Mouse (Mus musculus) activated CD4-positive, CD25-positive, alpha-beta regulatory T cell, adult 9 weeks (primary cell): Measurements from ENCODE around the gene Gm20795. TPM values are rescaled to one million over a fixed set of nuclear protein-coding genes. Genes with fewer than 3 reads are reported as not detected.

Experiments used
- polyA plus RNA-seq: library from polyadenylated mRNA; unstranded; fragments of 100-300 nt; shearing (Covaris generic); gene quantifications from one replicate; pipeline ENCODE4 v1.2.1, GENCODE M21; 2017

Gene Gm20795
- not detected for polyA plus RNA-seq

DNA sequence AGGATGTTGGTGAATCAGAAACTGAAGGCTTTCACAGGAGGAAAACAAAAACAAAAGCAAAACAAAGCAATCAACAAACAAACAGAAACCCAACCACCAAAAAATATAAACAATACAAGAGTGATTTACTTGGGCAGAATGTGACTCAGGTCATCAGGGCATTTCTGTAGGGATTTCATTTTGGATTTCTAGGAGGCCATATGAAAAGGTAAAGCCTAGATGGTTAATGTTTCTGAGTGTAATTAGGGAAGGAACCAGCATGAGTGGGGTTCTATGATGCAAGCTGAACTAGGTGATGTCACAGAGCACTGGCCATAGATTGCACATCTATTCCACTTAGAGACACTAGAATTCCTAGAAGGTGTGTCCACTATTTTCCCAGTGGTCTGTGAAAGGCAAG, at the start of gene Gm20795:
TSS of gene Gm20795 (plus strand) at position 301 of the 400 bp plus-strand sequence.

DNA sequence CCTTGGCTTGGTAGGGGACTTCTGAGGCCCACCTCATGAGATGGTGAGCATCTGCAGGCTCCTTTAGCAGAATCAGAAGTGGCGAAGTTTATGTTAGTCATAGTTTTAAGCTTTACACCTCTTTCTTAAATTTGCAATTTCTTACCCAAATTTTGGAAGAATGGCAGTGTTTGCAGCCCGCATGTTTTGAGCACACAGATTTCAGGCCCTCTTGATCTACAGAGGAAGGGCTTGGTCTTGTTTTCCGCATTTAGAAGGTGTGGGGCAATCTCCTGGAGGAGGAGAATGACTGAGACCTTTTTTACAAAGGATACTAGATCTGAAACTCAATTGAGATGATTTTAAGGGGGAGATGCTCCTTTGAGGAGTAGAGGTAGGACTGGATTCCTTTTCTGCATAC, 29.0 kb upstream of the Gm20795 start, which contains the start of gene Gm21797:
TSS of gene Gm21797 (minus strand) at position 101 of the 400 bp plus-strand sequence.

Other genes with a start within 250 kb of the Gm20795 start
- not detected for gene Gm21852, start 152.9 kb upstream of the Gm20795 start, polyA plus RNA-seq
- gene Gm21797, start 29.1 kb upstream of the Gm20795 start, polyA plus RNA-seq = not detected